Mouse (Mus musculus): ENCODE measurements around the gene Herc1.

GRCm38 (mm10) chr9:66505141-66505917, 155.1 kb downstream of the Herc1 start:
- TF ChIP-seq EP300 (IDR thresholded peaks at IDR 0.05) (no peak), CTCF (IDR thresholded peaks at IDR 0.05) (no peak)

Data from lung, postnatal 0 days (tissue).